Mouse (Mus musculus): ENCODE results near the gene Chd2.

DNA sequence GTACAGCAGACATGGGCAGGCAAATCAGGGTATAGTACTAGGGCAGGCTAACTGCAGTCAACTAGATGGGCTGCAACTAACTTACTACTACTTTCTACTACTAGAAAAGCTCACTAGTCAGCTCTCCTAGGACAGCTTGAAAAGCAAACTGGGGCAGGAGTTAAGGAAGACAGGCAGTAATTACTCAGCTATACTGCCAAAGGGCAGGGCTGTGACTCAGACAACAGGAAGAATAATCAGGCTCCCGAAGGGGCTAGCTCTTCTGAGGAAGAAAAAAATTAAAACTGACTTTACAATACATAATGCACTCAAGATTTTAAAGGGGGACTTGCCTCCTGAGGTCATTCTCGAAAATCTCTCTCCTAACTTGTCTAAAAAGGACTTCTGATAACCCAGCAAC, 8.2 kb downstream of the Chd2 start:
- TF ChIP-seq MAFK (IDR thresholded peaks at IDR 0.05; ENCODE audit: insufficient read depth, low read depth, low read length) (no peak), HCFC1 (IDR thresholded peaks at IDR 0.05; ENCODE audit: borderline replicate concordance, insufficient read depth, low read length) (no peak), CHD2 (IDR thresholded peaks at IDR 0.05; ENCODE audit: low read depth, low read length) (no peak)
